Mouse (Mus musculus) heart, adult 2 months (tissue): ENCODE measurements around the gene Slc4a5.

Source experiments
- CTCF ChIP-seq: fragments of 200-600 bp; IDR thresholded peaks from 2 replicates; pipeline ENCODE4 v1.8.1; 2022; ENCODE audit warnings: antibody characterized with exemption, mild to moderate bottlenecking, moderate library complexity
- EP300 ChIP-seq: fragments of 200-500 bp; IDR thresholded peaks from 2 replicates; pipeline ENCODE4 v1.6.1; 2011; ENCODE audit warnings: low read depth, low read length, control low read depth; ENCODE audit not compliant: insufficient read depth
- POLR2A ChIP-seq: fragments of 200-500 bp; IDR thresholded peaks from 2 replicates; pipeline ENCODE4 v1.6.1; 2011; ENCODE audit warnings: mild to moderate bottlenecking, low read depth, low read length, control low read depth; ENCODE audit not compliant: insufficient read depth

GRCm38 (mm10) chr6:83205851-83206250 is 13.8 kb upstream of the Slc4a5 start:
- TF ChIP-seq CTCF (no peak), EP300 (no peak), POLR2A (no peak)
